Comparison of ENCODE assay signal across 16 mouse cellular contexts in the genomic region with DNA sequence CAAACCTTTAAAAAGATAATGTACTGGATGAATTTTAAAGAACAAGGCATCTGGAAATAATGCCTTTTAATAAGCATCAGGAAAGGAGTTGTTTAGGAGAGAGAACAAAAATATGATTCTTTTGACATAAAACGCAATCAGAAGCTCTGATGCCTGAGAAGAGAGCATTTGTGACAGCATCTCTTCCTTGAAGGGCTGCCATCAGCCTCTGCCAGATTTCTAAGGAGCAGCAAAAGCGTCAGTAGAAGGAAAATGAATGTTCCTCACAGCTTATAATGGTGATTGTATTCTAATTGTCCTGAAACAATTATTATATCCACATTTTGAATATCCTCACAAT.
A peak's percentile ranks its signal among the peaks of the same experiment; 100 is the strongest.
DNase-seq lines count a peak whose midpoint lies in the region; ATAC-seq lines count a peak whose summit lies in the region.
"Had no signal": no experiment of that assay in that cellular context is flagged by ENCODE, and none has a peak within 500 bp of the region (broad histone marks: within the 10 kb centered on the region; RNA-seq: fewer than 3 reads in every experiment).

No protein-coding gene starts in this region.

- H3K4me3 ChIP-seq in forebrain, embryonic 11.5 days (ENCODE audit: low read depth, low read length), result no peak overlapping the region
- H3K4me3 ChIP-seq in hindbrain, embryonic 13.5 days, result no peak overlapping the region
- no peak overlapping the region for H3K4me3 ChIP-seq in midbrain, embryonic 15.5 days
- H3K4me3 ChIP-seq in heart, embryonic 12.5 days, result no peak overlapping the region
- H3K4me3 ChIP-seq: embryonic facial prominence, embryonic 12.5 days; megakaryocyte, embryonic 14.5 days had no signal

- WGBS in forebrain, embryonic 11.5 days, result 42% methylated on average over 2 of the region's 2 CpGs
- whole genome bisulfite sequencing in hindbrain, embryonic 13.5 days, result 36% methylated on average over 2 of the region's 2 CpGs
- 8% methylated on average over 2 of the region's 2 CpGs for WGBS in midbrain, embryonic 15.5 days
- WGBS in heart, embryonic 12.5 days, result 70% methylated on average over 2 of the region's 2 CpGs

- DNase-seq in cerebellum, postnatal 14 days, result peak; percentile 50 to 57
- no peak for DNase-seq in cerebellum, postnatal 4 days (ENCODE audit: low spot score in 2 of 2)
- DNase-seq in forebrain, embryonic 11.5 days (ENCODE audit: low spot score), result no peak
- no peak for DNase-seq in frontal cortex, adult 2 months (ENCODE audit: extremely low spot score in 1 of 2, low spot score in 1 of 2)
- no peak for DNase-seq in natural killer cell, adult 2 months (ENCODE audit: low spot score in 2 of 2)
- DNase-seq: adrenal gland, adult 2 months; gastrocnemius, postnatal 36 days; kidney, adult 8-10 months; kidney, postnatal 4 days; liver; thymus, adult 18-20 months had no signal

- H3K27ac ChIP-seq in forebrain, embryonic 11.5 days (ENCODE audit: low read depth, low read length), result peak overlapping the region; percentile 62
- peak overlapping the region; percentile 84 for H3K27ac ChIP-seq in hindbrain, embryonic 13.5 days
- peak overlapping the region; percentile 84 for H3K27ac ChIP-seq in midbrain, embryonic 15.5 days
- H3K27ac ChIP-seq in heart, embryonic 12.5 days (ENCODE audit: poor library complexity, severe bottlenecking), result no peak overlapping the region
- H3K27ac ChIP-seq: embryonic facial prominence, embryonic 12.5 days had no signal

- no peaks in the 10 kb centered on the region for H3K4me1 ChIP-seq in forebrain, embryonic 11.5 days (replicated peaks; ENCODE audit: control insufficient read depth, insufficient read depth, low read length)
- peaks cover 14% of the 10 kb centered on the region for H3K4me1 ChIP-seq in hindbrain, embryonic 13.5 days (replicated peaks)
- peaks cover 20% of the 10 kb centered on the region for H3K4me1 ChIP-seq in midbrain, embryonic 15.5 days
- H3K4me1 ChIP-seq in heart, embryonic 12.5 days (replicated peaks), result no peaks in the 10 kb centered on the region
- H3K4me1 ChIP-seq: embryonic facial prominence, embryonic 12.5 days; megakaryocyte, embryonic 14.5 days had no signal

- ATAC-seq in forebrain, embryonic 11.5 days (replicated peaks; ENCODE audit: low FRiP score), result 0 out of 2 replicates have a peak, but pooled peaks have one; percentile 21
- no peak for ATAC-seq in hindbrain, embryonic 13.5 days (ENCODE audit: low FRiP score)
- no peak for ATAC-seq in midbrain, embryonic 15.5 days (replicated peaks)
- no peak for ATAC-seq in heart, embryonic 12.5 days (ENCODE audit: insufficient number of reproducible peaks, low FRiP score)

- peak overlapping the region; percentile 19; the same call in 1 of the 2 replicates for H3K4me2 ChIP-seq in forebrain, embryonic 11.5 days (ENCODE audit: low read depth, low read length, severe bottlenecking)
- H3K4me2 ChIP-seq in hindbrain, embryonic 13.5 days, result peak overlapping the region; percentile 20
- H3K4me2 ChIP-seq in midbrain, embryonic 15.5 days, result peak overlapping the region; percentile 35
- H3K4me2 ChIP-seq in heart, embryonic 12.5 days, result no peak overlapping the region
- H3K4me2 ChIP-seq: embryonic facial prominence, embryonic 12.5 days had no signal

- no peaks in the 10 kb centered on the region for H3K27me3 ChIP-seq in forebrain, embryonic 11.5 days (ENCODE audit: control insufficient read depth, insufficient read depth, low read length)
- H3K27me3 ChIP-seq in hindbrain, embryonic 13.5 days, result no peaks in the 10 kb centered on the region
- H3K27me3 ChIP-seq in midbrain, embryonic 15.5 days (replicated peaks), result no peaks in the 10 kb centered on the region
- H3K27me3 ChIP-seq in heart, embryonic 12.5 days (replicated peaks), result no peaks in the 10 kb centered on the region
- H3K27me3 ChIP-seq: embryonic facial prominence, embryonic 12.5 days; megakaryocyte, embryonic 14.5 days had no signal

- H3K9ac ChIP-seq in forebrain, embryonic 11.5 days (ENCODE audit: low read length), result no peak overlapping the region
- 0 out of 2 replicates have a peak overlapping the region, but pooled peaks have one; percentile 13 for H3K9ac ChIP-seq in hindbrain, embryonic 13.5 days
- H3K9ac ChIP-seq in midbrain, embryonic 15.5 days, result peak overlapping the region; percentile 5
- H3K9ac ChIP-seq in heart, embryonic 12.5 days, result no peak overlapping the region
- H3K9ac ChIP-seq: embryonic facial prominence, embryonic 12.5 days had no signal

- no peaks in the 10 kb centered on the region for H3K9me3 ChIP-seq in forebrain, embryonic 11.5 days (ENCODE audit: control insufficient read depth, low read length)
- H3K9me3 ChIP-seq in hindbrain, embryonic 13.5 days, result no peaks in the 10 kb centered on the region
- H3K9me3 ChIP-seq in midbrain, embryonic 15.5 days, result no peaks in the 10 kb centered on the region
- H3K9me3 ChIP-seq in heart, embryonic 12.5 days (replicated peaks), result no peaks in the 10 kb centered on the region
- H3K9me3 ChIP-seq: embryonic facial prominence, embryonic 12.5 days; megakaryocyte, embryonic 14.5 days had no signal

- H3K36me3 ChIP-seq in forebrain, embryonic 11.5 days (ENCODE audit: control insufficient read depth, insufficient read depth, low read length), result no peaks in the 10 kb centered on the region
- no peaks in the 10 kb centered on the region for H3K36me3 ChIP-seq in hindbrain, embryonic 13.5 days
- no peaks in the 10 kb centered on the region for H3K36me3 ChIP-seq in midbrain, embryonic 15.5 days (replicated peaks)
- H3K36me3 ChIP-seq in heart, embryonic 12.5 days, result no peaks in the 10 kb centered on the region
- H3K36me3 ChIP-seq: embryonic facial prominence, embryonic 12.5 days had no signal

Comparison
In these comparisons a context has a peak if more than half of its experiments do, and no peak if none do; other contexts are left out.
1. DNase-seq: peak in cerebellum, postnatal 14 days (2 of 2); none in cerebellum, postnatal 4 days (0 of 2), forebrain, embryonic 11.5 days (single experiment), frontal cortex, adult 2 months (0 of 2) and natural killer cell, adult 2 months (0 of 2).
2. H3K9ac ChIP-seq: peak in hindbrain, embryonic 13.5 days (single experiment) and midbrain, embryonic 15.5 days (single experiment); none in forebrain, embryonic 11.5 days (single experiment) and heart, embryonic 12.5 days (single experiment).